Mouse (Mus musculus) forebrain, embryonic 16.5 days (tissue): ENCODE results near the gene Asb4. TPM values are rescaled to one million over a fixed set of nuclear protein-coding genes. Genes with fewer than 3 reads are reported as not detected.

ENCODE experiments used
- ATAC-seq: fragments of 200-750 bp; cut with Nextera tagmentation; 2 replicates; pipeline ENCODE4 v1.8.0; 2017; ENCODE audit warnings: mild to moderate bottlenecking, moderate library complexity
- H3K27ac ChIP-seq: fragments of 300-500 bp; sonication (generic); 2 replicates; pipeline ENCODE4 v1.5.1; 2014; ENCODE audit warnings: low read length, control low read depth
- H3K27me3 ChIP-seq: fragments of 300-500 bp; sonication (generic); replicated peaks from 2 replicates; pipeline ENCODE4 v1.6.1; 2014; ENCODE audit warnings: low read length; ENCODE audit not compliant: control insufficient read depth, insufficient read depth
- H3K36me3 ChIP-seq: fragments of 300-500 bp; sonication (generic); 2 replicates; pipeline ENCODE4 v1.6.1; 2014; ENCODE audit not compliant: control insufficient read depth, insufficient read depth
- H3K4me1 ChIP-seq: fragments of 300-500 bp; sonication (generic); replicated peaks from 2 replicates; pipeline ENCODE4 v1.6.1; 2014; ENCODE audit warnings: low read length; ENCODE audit not compliant: control insufficient read depth, insufficient read depth
- H3K4me2 ChIP-seq: fragments of 300-500 bp; sonication (generic); 2 replicates; pipeline ENCODE4 v1.6.1; 2014; ENCODE audit warnings: mild to moderate bottlenecking, low read length, control low read depth
- H3K4me3 ChIP-seq: fragments of 300-500 bp; sonication (generic); replicated peaks from 2 replicates; pipeline ENCODE4 v1.5.1; 2014; ENCODE audit warnings: mild to moderate bottlenecking, low read length, control low read depth
- H3K9ac ChIP-seq: fragments of 300-500 bp; sonication (generic); replicated peaks from 2 replicates; pipeline ENCODE4 v1.6.1; 2014; ENCODE audit warnings: low read depth, low read length, control low read depth
- H3K9me3 ChIP-seq: fragments of 300-500 bp; sonication (generic); 2 replicates; pipeline ENCODE4 v1.6.1; 2016; ENCODE audit warnings: low read length; ENCODE audit not compliant: control insufficient read depth
- WGBS: fragments of 180-500 bp; shearing (Covaris S2); extraction: QIAGEN DNeasy Blood & Tissue Kit; methylation state at CpG from one replicate; pipeline ENCODE4 v1.1.7; 2014; 5-methylcytosine and 5-hydroxymethylcytosine counted together
- polyA plus RNA-seq: library from polyadenylated mRNA; unstranded; fragments of >200 nt; fragmentation: Nextera tagmentation; extraction: Ambion mirVana; gene quantifications from 2 replicates; pipeline ENCODE4 v1.2.1, GENCODE M21; 2015

Gene Asb4
- polyA plus RNA-seq, 1 experiment from 2014 or later = 16.4 TPM

GRCm38 (mm10) chr6:5429982-5430550, 46.9 kb downstream of the Asb4 start:
- H3K27ac ChIP-seq = no peak overlapping the region
- WGBS = 96% methylated on average over 4 of the region's 4 CpGs
- H3K9ac ChIP-seq = no peak overlapping the region
- no peaks in the 10 kb centered on the region for H3K36me3 ChIP-seq
- no peak overlapping the region for H3K4me2 ChIP-seq
- H3K4me1 ChIP-seq = no peaks in the 10 kb centered on the region
- ATAC-seq = no peak
- H3K27me3 ChIP-seq = no peaks in the 10 kb centered on the region
- no peaks in the 10 kb centered on the region for H3K9me3 ChIP-seq
- no peak overlapping the region for H3K4me3 ChIP-seq

- H3K36me3 ChIP-seq = no peaks in the 10 kb centered on the region
- H3K4me2 ChIP-seq = no peak overlapping the region
- no peaks in the 10 kb centered on the region for H3K4me1 ChIP-seq
- H3K27me3 ChIP-seq = peaks cover 7% of the 10 kb centered on the region; the same call in 1 of the 2 replicates
- WGBS = 28% methylated on average over 2 of the region's 2 CpGs
- H3K27ac ChIP-seq = no peak overlapping the region
- no peaks in the 10 kb centered on the region for H3K9me3 ChIP-seq
- no peak overlapping the region for H3K4me3 ChIP-seq
- H3K9ac ChIP-seq = no peak overlapping the region
- ATAC-seq = peak; percentile 76
Measured at GRCm38 (mm10) chr6:5433887-5434286, 50.7 kb downstream of the Asb4 start.

GRCm38 (mm10) chr6:5437757-5438156, 54.6 kb downstream of the Asb4 start:
- Histone ChIP-seq H3K36me3 (no peaks in the 10 kb centered on the region), H3K27ac (no peak overlapping the region), H3K9ac (no peak overlapping the region), H3K4me1 (peaks cover 3% of the 10 kb centered on the region; the same call in 1 of the 2 replicates), H3K27me3 (peaks cover 7% of the 10 kb centered on the region; the same call in 1 of the 2 replicates), H3K4me3 (no peak overlapping the region), H3K4me2 (no peak overlapping the region), H3K9me3 (no peaks in the 10 kb centered on the region)
- 52% methylated on average over 4 of the region's 4 CpGs for WGBS
- no peak for ATAC-seq

GRCm38 (mm10) chr6:5441221-5441620, 58.0 kb downstream of the Asb4 start:
- Histone ChIP-seq H3K27ac (no peak overlapping the region), H3K4me2 (no peak overlapping the region), H3K27me3 (peaks cover 4% of the 10 kb centered on the region; the same call in 1 of the 2 replicates), H3K36me3 (no peaks in the 10 kb centered on the region), H3K4me1 (peaks cover 6% of the 10 kb centered on the region; the same call in 1 of the 2 replicates), H3K4me3 (no peak overlapping the region), H3K9me3 (no peaks in the 10 kb centered on the region), H3K9ac (no peak overlapping the region)
- no peak for ATAC-seq
- 93% methylated on average over 6 of the region's 6 CpGs for WGBS

GRCm38 (mm10) chr6:5442316-5443085, 59.3 kb downstream of the Asb4 start:
- Histone ChIP-seq H3K4me2 (no peak overlapping the region), H3K9me3 (no peaks in the 10 kb centered on the region), H3K27ac (no peak overlapping the region), H3K9ac (no peak overlapping the region), H3K4me1 (peaks cover 11% of the 10 kb centered on the region; the same call in 1 of the 2 replicates), H3K36me3 (no peaks in the 10 kb centered on the region), H3K4me3 (no peak overlapping the region), H3K27me3 (no peaks in the 10 kb centered on the region)
- ATAC-seq = 0 out of 2 replicates have a peak, but pooled peaks have one; percentile 59
- WGBS = 12% methylated on average over 13 of the region's 14 CpGs

- WGBS = 19% methylated on average over 13 of the region's 13 CpGs
- Histone ChIP-seq H3K9ac (no peak overlapping the region), H3K9me3 (no peaks in the 10 kb centered on the region), H3K4me1 (peaks cover 16% of the 10 kb centered on the region; the same call in 1 of the 2 replicates), H3K4me3 (no peak overlapping the region), H3K36me3 (no peaks in the 10 kb centered on the region), H3K4me2 (no peak overlapping the region), H3K27ac (no peak overlapping the region), H3K27me3 (no peaks in the 10 kb centered on the region)
- ATAC-seq = peak; percentile 77
Measured at GRCm38 (mm10) chr6:5443104-5443863, 60.1 kb downstream of the Asb4 start.

GRCm38 (mm10) chr6:5444331-5444898, 61.2 kb downstream of the Asb4 start:
- 94% methylated on average over 5 of the region's 5 CpGs for WGBS
- Histone ChIP-seq H3K27me3 (no peaks in the 10 kb centered on the region), H3K9ac (no peak overlapping the region), H3K9me3 (no peaks in the 10 kb centered on the region), H3K27ac (no peak overlapping the region), H3K4me2 (no peak overlapping the region), H3K36me3 (no peaks in the 10 kb centered on the region), H3K4me3 (no peak overlapping the region), H3K4me1 (peaks cover 16% of the 10 kb centered on the region; the same call in 1 of the 2 replicates)
- no peak for ATAC-seq

- Histone ChIP-seq H3K36me3 (no peaks in the 10 kb centered on the region), H3K27me3 (no peaks in the 10 kb centered on the region), H3K9me3 (no peaks in the 10 kb centered on the region), H3K4me3 (no peak overlapping the region), H3K4me2 (no peak overlapping the region), H3K27ac (no peak overlapping the region), H3K9ac (no peak overlapping the region), H3K4me1 (peaks cover 16% of the 10 kb centered on the region; the same call in 1 of the 2 replicates)
- ATAC-seq = no peak
- WGBS = 79% methylated on average over 4 of the region's 4 CpGs
Measured at GRCm38 (mm10) chr6:5447013-5447412, 63.8 kb downstream of the Asb4 start.

- peak; percentile 64 for ATAC-seq
- Histone ChIP-seq H3K36me3 (no peaks in the 10 kb centered on the region), H3K4me1 (peaks cover 15% of the 10 kb centered on the region; the same call in 1 of the 2 replicates), H3K27me3 (no peaks in the 10 kb centered on the region), H3K27ac (no peak overlapping the region), H3K9ac (no peak overlapping the region), H3K4me2 (no peak overlapping the region), H3K9me3 (no peaks in the 10 kb centered on the region), H3K4me3 (no peak overlapping the region)
- WGBS = 10% methylated on average over 6 of the region's 6 CpGs
Measured at GRCm38 (mm10) chr6:5447546-5447945, 64.4 kb downstream of the Asb4 start.
